In genomic region chr4:49581256-49581655, GRCm38 (mm10) we compare ENCODE assay signal across 28 mouse cellular contexts. TPM values are rescaled to one million over a fixed set of nuclear protein-coding genes. Genes with fewer than 3 reads are reported as not detected.
A peak's percentile ranks its signal among the peaks of the same experiment; 100 is the strongest.
DNase-seq lines count a peak whose midpoint lies in the region; ATAC-seq lines count a peak whose summit lies in the region.
"Had no signal": no experiment of that assay in that cellular context is flagged by ENCODE, and none has a peak within 500 bp of the region (broad histone marks: within the 10 kb centered on the region; RNA-seq: fewer than 3 reads in every experiment).

No protein-coding gene starts in this region.

- no peak overlapping the region for H3K4me3 ChIP-seq in liver, embryonic 11.5 days (ENCODE audit: low read depth, low read length)
- H3K4me3 ChIP-seq in liver, embryonic 13.5 days (replicated peaks), result no peak overlapping the region
- H3K4me3 ChIP-seq: forebrain, embryonic 13.5 days; intestine, embryonic 15.5 days; midbrain, embryonic 10.5 days; midbrain, embryonic 15.5 days had no signal

- 33% methylated on average over 4 of the region's 4 CpGs for WGBS in liver, embryonic 11.5 days
- WGBS in liver, embryonic 13.5 days (ENCODE audit: insufficient replicate concordance), result 11% methylated on average over 4 of the region's 4 CpGs

- no peak for DNase-seq in liver, embryonic 11.5 days (ENCODE audit: low spot score)
- no peak for DNase-seq in liver
- peak; percentile 54 for DNase-seq in c-Kit-positive CD71-positive TER-119-positive erythroid progenitor cells, embryonic 14.5 days (ENCODE audit: low spot score)
- peak; percentile 29 for DNase-seq in liver, embryonic 13.5 days
- no peak for DNase-seq in layer of hippocampus, adult 18-20 months (ENCODE audit: low spot score in 2 of 2)
- no peak for DNase-seq in kidney, postnatal 25 days
- no peak for DNase-seq in kidney, postnatal 36 days
- DNase-seq: adrenal gland, adult 2 months; adrenal gland, postnatal 36 days; cerebellum, adult 9-10 months; gastrocnemius, postnatal 10 days; kidney, adult 8-10 months; lung, postnatal 36 days; right cerebral cortex, postnatal 25 days; thymus, adult 18-20 months; thymus, postnatal 25 days had no signal

- no peaks in the 10 kb centered on the region for H3K9me3 ChIP-seq in liver, embryonic 11.5 days (ENCODE audit: control insufficient read depth, low read length)
- no peaks in the 10 kb centered on the region for H3K9me3 ChIP-seq in liver, embryonic 13.5 days (replicated peaks)
- H3K9me3 ChIP-seq: forebrain, embryonic 13.5 days; intestine, embryonic 15.5 days; midbrain, embryonic 10.5 days; midbrain, embryonic 15.5 days had no signal

- H3K36me3 ChIP-seq in liver, embryonic 11.5 days (ENCODE audit: control insufficient read depth, insufficient read depth, low read length), result no peaks in the 10 kb centered on the region
- peaks cover 3% of the 10 kb centered on the region for H3K36me3 ChIP-seq in liver, embryonic 13.5 days

- no peak overlapping the region; the same call in 1 of the 2 replicates for H3K9ac ChIP-seq in liver, embryonic 11.5 days (ENCODE audit: low read depth, low read length)
- 0 out of 2 replicates have a peak overlapping the region, but pooled peaks have one; percentile 34 for H3K9ac ChIP-seq in liver, embryonic 13.5 days
- H3K9ac ChIP-seq: forebrain, embryonic 13.5 days; intestine, embryonic 15.5 days; midbrain, embryonic 15.5 days had no signal

- no peaks in the 10 kb centered on the region; the same call in 1 of the 2 replicates for H3K27me3 ChIP-seq in liver, embryonic 11.5 days (replicated peaks; ENCODE audit: control insufficient read depth, insufficient read depth, low read length)
- no peaks in the 10 kb centered on the region for H3K27me3 ChIP-seq in liver, embryonic 13.5 days
- H3K27me3 ChIP-seq: forebrain, embryonic 13.5 days; intestine, embryonic 15.5 days; midbrain, embryonic 15.5 days had no signal

- H3K27ac ChIP-seq in liver, embryonic 11.5 days (ENCODE audit: low read depth, low read length), result peak overlapping the region; percentile 78
- peak overlapping the region; percentile 83 for H3K27ac ChIP-seq in liver, embryonic 13.5 days
- H3K27ac ChIP-seq: forebrain, embryonic 13.5 days; hindbrain, postnatal 0 days; intestine, embryonic 15.5 days; kidney, postnatal 0 days; midbrain, embryonic 10.5 days; midbrain, embryonic 15.5 days; stomach, postnatal 0 days had no signal

- peak overlapping the region; percentile 34 for H3K4me2 ChIP-seq in liver, embryonic 11.5 days
- peak overlapping the region; percentile 37 for H3K4me2 ChIP-seq in liver, embryonic 13.5 days
- H3K4me2 ChIP-seq: forebrain, embryonic 13.5 days; intestine, embryonic 15.5 days; midbrain, embryonic 15.5 days had no signal

- peak; percentile 96 for ATAC-seq in liver, embryonic 11.5 days (replicated peaks; ENCODE audit: low FRiP score)
- ATAC-seq in liver, embryonic 13.5 days (ENCODE audit: low read depth), result peak; percentile 97
- ATAC-seq in megakaryocyte progenitor cell, adult 5-6 weeks (replicated peaks; ENCODE audit: poor library complexity), result peak; percentile 96
- ATAC-seq: activated CD4-positive, CD25-positive, alpha-beta regulatory T cell, adult 4 months; forebrain, embryonic 13.5 days; hindbrain, postnatal 0 days; intestine, embryonic 15.5 days; midbrain, embryonic 15.5 days had no signal

- H3K4me1 ChIP-seq in liver, embryonic 11.5 days (replicated peaks; ENCODE audit: control insufficient read depth, insufficient read depth, low read length), result peaks cover 21% of the 10 kb centered on the region
- peaks cover 45% of the 10 kb centered on the region for H3K4me1 ChIP-seq in liver, embryonic 13.5 days (replicated peaks)
- H3K4me1 ChIP-seq: midbrain, embryonic 10.5 days; midbrain, embryonic 15.5 days had no signal

RNA-seq across cellular contexts. Expression of gene Tmem246, which starts 16.4 kb away (rescaled TPM):
- polyA plus RNA-seq in liver, embryonic 11.5 days (2014; fragmentation: Nextera tagmentation; extraction: Ambion mirVana), result 17.4 and 17.8 TPM in 2 replicates
- polyA plus RNA-seq in liver, embryonic 13.5 days (2015; fragmentation: Nextera tagmentation; extraction: Ambion mirVana), result 9.9 and 10.9 TPM in 2 replicates
- 0.35 and 0.61 TPM in 2 replicates for total RNA-seq in megakaryocyte progenitor cell, adult 5-6 weeks (2015)
- 0.08 and 0.20 TPM in 2 replicates for total RNA-seq in megakaryocyte progenitor cell, adult 5-6 weeks (2017)
- 10 to 100 TPM; 75.4 to 77.1 TPM for total RNA-seq in layer of hippocampus, adult 18-20 months (2021)
- total RNA-seq: neutrophil, adult 5-6 weeks had no signal
- polyA plus RNA-seq: activated CD4-positive, CD25-positive, alpha-beta regulatory T cell, adult 4 months had no signal

RNA-seq across cellular contexts. Expression of gene Aldob, which starts 31.9 kb away (rescaled TPM):
- 22.8 and 23.8 TPM in 2 replicates for polyA plus RNA-seq in liver, embryonic 11.5 days (2014; fragmentation: Nextera tagmentation; extraction: Ambion mirVana)
- 143 and 163 TPM in 2 replicates for polyA plus RNA-seq in liver, embryonic 13.5 days (2015; fragmentation: Nextera tagmentation; extraction: Ambion mirVana)
- total RNA-seq in megakaryocyte progenitor cell, adult 5-6 weeks (2015), result not detected in 2 replicates
- total RNA-seq in megakaryocyte progenitor cell, adult 5-6 weeks (2017), result not detected in 2 replicates
- total RNA-seq in layer of hippocampus, adult 18-20 months (2021), result 1 to 10 TPM; 1.9 to 2.1 TPM
- total RNA-seq: neutrophil, adult 5-6 weeks had no signal
- polyA plus RNA-seq: activated CD4-positive, CD25-positive, alpha-beta regulatory T cell, adult 4 months; hindbrain, embryonic 11.5 days; midbrain, embryonic 10.5 days; neural tube, embryonic 11.5 days had no signal

RNA-seq across cellular contexts. Expression of gene Rnf20, which starts 50.5 kb away (rescaled TPM):
- 39.0 and 43.1 TPM in 2 replicates for polyA plus RNA-seq in liver, embryonic 11.5 days (2014; fragmentation: Nextera tagmentation; extraction: Ambion mirVana)
- 17.0 and 19.7 TPM in 2 replicates for polyA plus RNA-seq in liver, embryonic 13.5 days (2015; fragmentation: Nextera tagmentation; extraction: Ambion mirVana)
- total RNA-seq in megakaryocyte progenitor cell, adult 5-6 weeks (2015), result 39.5 and 42.9 TPM in 2 replicates
- 121 and 156 TPM in 2 replicates for total RNA-seq in megakaryocyte progenitor cell, adult 5-6 weeks (2017)
- total RNA-seq in layer of hippocampus, adult 18-20 months (2021), result 10 to 100 TPM; 68.9 to 72.2 TPM

Comparison
In these comparisons a context has a peak if more than half of its experiments do, and no peak if none do; other contexts are left out.
1. DNase-seq: peak in c-Kit-positive CD71-positive TER-119-positive erythroid progenitor cells, embryonic 14.5 days (single experiment) and liver, embryonic 13.5 days (single experiment); none in liver, embryonic 11.5 days (single experiment), liver (single experiment), layer of hippocampus, adult 18-20 months (0 of 2), kidney, postnatal 25 days (0 of 2) and kidney, postnatal 36 days (0 of 2).
2. RNA of gene Tmem246, which starts 16.4 kb away (total RNA-seq): 75.4 to 77.1 TPM in layer of hippocampus, adult 18-20 months; 0.08 to 0.61 TPM in megakaryocyte progenitor cell, adult 5-6 weeks; every median in the first group is over 10 times any median in the second.
3. Peak in every context shown above with its lines, with median percentiles within 50 percentile points of each other: ATAC-seq.